Mouse (Mus musculus) gastrocnemius, adult 2 months (tissue): Measurements from ENCODE around the gene Rgs10. TPM values are rescaled to one million over a fixed set of nuclear protein-coding genes. Genes with fewer than 3 reads are reported as not detected.

Experiments used
- DNase-seq: peaks from one replicate; pipeline ENCODE4 v3.0.0; 2022
- H3K27ac ChIP-seq: fragments of 200-600 bp; 2 replicates; pipeline ENCODE4 v1.8.1; 2022; ENCODE audit warnings: mild to moderate bottlenecking
- H3K4me3 ChIP-seq: fragments of 200-600 bp; 2 replicates; pipeline ENCODE4 v1.8.1; 2022; ENCODE audit warnings: mild to moderate bottlenecking, moderate library complexity
- CTCF ChIP-seq: fragments of 200-600 bp; IDR thresholded peaks from 2 replicates; pipeline ENCODE4 v1.8.1; 2022; ENCODE audit warnings: antibody characterized with exemption, mild to moderate bottlenecking, moderate library complexity
- intact Hi-C: fragments of 180-260 bp; cut with DNase I; formaldehyde crosslinking; loops from one replicate; pipeline ENCODE4 v1.15.1; 2025
- total RNA-seq, 2 experiments: library from RNA; stranded (reverse); gene quantifications; 2 replicates each; pipeline ENCODE4 v1.2.3; 2021

The Rgs10 gene
- total RNA-seq, 2 experiments from 2014 or later = 2.0 to 4.8 TPM

- DNase-seq = no peak
- no peak overlapping the region for H3K27ac ChIP-seq
- TF ChIP-seq CTCF = no peak
- no peak overlapping the region for H3K4me3 ChIP-seq
- intact Hi-C loops = no loop called here
These were observed 55.6 kb downstream of the Rgs10 start for GRCm38 (mm10) chr7:128362916-128363315.

GRCm38 (mm10) chr7:128359741-128360140 is 58.8 kb downstream of the Rgs10 start:
- H3K4me3 ChIP-seq = no peak overlapping the region
- no peak for DNase-seq
- peak; percentile 16; the same call in 1 of the 2 replicates for TF ChIP-seq CTCF
- intact Hi-C loops = loop anchor here (5.0 kb wide), 1 partner anchor 333 kb away; no protein-coding TSS in a partner anchor
- no peak overlapping the region for H3K27ac ChIP-seq

- no peak for TF ChIP-seq CTCF
- DNase-seq = no peak
- H3K27ac ChIP-seq = no peak overlapping the region
- intact Hi-C loops = loop anchor here (5.0 kb wide), 1 partner anchor 333 kb away; no protein-coding TSS in a partner anchor
- no peak overlapping the region for H3K4me3 ChIP-seq
These were observed 59.4 kb downstream of the Rgs10 start for GRCm38 (mm10) chr7:128359164-128359563.

GRCm38 (mm10) chr7:128358741-128359140 is 59.8 kb downstream of the Rgs10 start:
- no peak for TF ChIP-seq CTCF
- DNase-seq = no peak
- Histone ChIP-seq H3K4me3 (no peak overlapping the region), H3K27ac (no peak overlapping the region)
- intact Hi-C loops = loop anchor here (5.0 kb wide), 1 partner anchor 334 kb away; no protein-coding TSS in a partner anchor

- Histone ChIP-seq H3K27ac (no peak overlapping the region), H3K4me3 (no peak overlapping the region)
- peak; percentile 59 for TF ChIP-seq CTCF
- intact Hi-C loops = loop anchor here (5.0 kb wide), 1 partner anchor 335 kb away; no protein-coding TSS in a partner anchor
- DNase-seq = no peak
These were observed 61.4 kb downstream of the Rgs10 start for GRCm38 (mm10) chr7:128356868-128357755.

- Histone ChIP-seq H3K4me3 (no peak overlapping the region), H3K27ac (no peak overlapping the region)
- intact Hi-C loops = loop anchor here (5.0 kb wide), 1 partner anchor 337 kb away; no protein-coding TSS in a partner anchor
- no peak for DNase-seq
- TF ChIP-seq CTCF = no peak
These were observed 63.1 kb downstream of the Rgs10 start for GRCm38 (mm10) chr7:128355463-128355862.

GRCm38 (mm10) chr7:128352721-128353120 is 65.8 kb downstream of the Rgs10 start:
- no peak for TF ChIP-seq CTCF
- DNase-seq = no peak

GRCm38 (mm10) chr7:128351176-128351575 is 67.4 kb downstream of the Rgs10 start:
- TF ChIP-seq CTCF = no peak
- intact Hi-C loops = no loop called here
- no peak overlapping the region for H3K4me3 ChIP-seq
- H3K27ac ChIP-seq = no peak overlapping the region
- DNase-seq = no peak

More at GRCm38 (mm10) chr7:128352721-128353120, 65.8 kb downstream of the Rgs10 start:
- intact Hi-C loops = no loop called here
- no peak overlapping the region for H3K4me3 ChIP-seq
- H3K27ac ChIP-seq = no peak overlapping the region

GRCm38 (mm10) chr7:128350316-128350715 is 68.2 kb downstream of the Rgs10 start:
- intact Hi-C loops = no loop called here
- DNase-seq = no peak
- Histone ChIP-seq H3K4me3 (no peak overlapping the region), H3K27ac (no peak overlapping the region)
- TF ChIP-seq CTCF = no peak

GRCm38 (mm10) chr7:128349751-128350150 is 68.8 kb downstream of the Rgs10 start:
- TF ChIP-seq CTCF = no peak
- Histone ChIP-seq H3K4me3 (no peak overlapping the region), H3K27ac (no peak overlapping the region)
- DNase-seq = no peak
- intact Hi-C loops = no loop called here

GRCm38 (mm10) chr7:128348608-128349007 is 70.0 kb downstream of the Rgs10 start:
- peak; percentile 86 for DNase-seq
- Histone ChIP-seq H3K27ac (no peak overlapping the region), H3K4me3 (no peak overlapping the region)
- TF ChIP-seq CTCF = peak; percentile 12; the same call in 1 of the 2 replicates
- intact Hi-C loops = no loop called here

- Histone ChIP-seq H3K4me3 (no peak overlapping the region), H3K27ac (no peak overlapping the region)
- intact Hi-C loops = no loop called here
- no peak for TF ChIP-seq CTCF
- no peak for DNase-seq
These were observed 71.6 kb downstream of the Rgs10 start for GRCm38 (mm10) chr7:128346991-128347390.

GRCm38 (mm10) chr7:128346522-128346921 is 72.0 kb downstream of the Rgs10 start:
- no peak for DNase-seq
- intact Hi-C loops = no loop called here
- Histone ChIP-seq H3K4me3 (no peak overlapping the region), H3K27ac (no peak overlapping the region)
- TF ChIP-seq CTCF = no peak
